Mouse (Mus musculus): ENCODE results near the gene Cfap74.

- TF ChIP-seq CTCF (IDR thresholded peaks at IDR 0.05; ENCODE audit: insufficient read depth, low read length) (no peak), POLR2A (IDR thresholded peaks at IDR 0.05; ENCODE audit: borderline replicate concordance, extremely low read depth, low read depth, low read length) (no peak)
Observed at GRCm38 (mm10) chr4:155487746-155488145, 78.8 kb downstream of the Cfap74 start.

All from lung, adult 2 months (tissue).